Comparison of ENCODE assay signal across 8 mouse cellular contexts in the genomic region with DNA sequence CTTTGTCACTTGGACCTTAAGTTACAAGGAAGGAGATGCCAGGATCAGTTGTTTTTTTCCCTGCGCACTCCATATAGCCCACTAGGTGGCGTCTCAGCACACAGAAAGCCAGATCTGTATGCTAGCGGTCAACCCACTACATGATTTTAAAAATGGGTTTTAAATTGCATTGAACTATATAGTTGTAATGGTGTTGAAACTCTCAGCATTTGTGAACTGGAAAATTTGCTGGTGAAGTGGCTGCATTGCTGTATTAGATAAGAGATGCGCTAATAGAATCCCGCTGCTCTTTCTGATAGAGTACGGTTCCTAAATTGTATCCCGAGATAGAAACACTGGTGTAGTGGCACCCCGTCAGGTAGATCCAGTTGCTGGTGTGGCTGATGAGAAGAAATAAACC.
DNase-seq lines count a peak whose midpoint lies in the region; ATAC-seq lines count a peak whose summit lies in the region.

No protein-coding gene starts in this region.

- 26% methylated on average over 8 of the region's 8 CpGs for WGBS in embryonic facial prominence, embryonic 11.5 days
- WGBS in heart, embryonic 11.5 days (ENCODE audit: insufficient replicate concordance), result 24% methylated on average over 8 of the region's 8 CpGs
- WGBS in kidney, embryonic 15.5 days, result 33% methylated on average over 8 of the region's 8 CpGs
- 28% methylated on average over 8 of the region's 8 CpGs for WGBS in limb, embryonic 13.5 days
- WGBS in neural tube, embryonic 14.5 days, result 29% methylated on average over 8 of the region's 8 CpGs

- DNase-seq in urinary bladder, postnatal 14 days (ENCODE audit: low spot score), result peak; percentile 54
- no peak for DNase-seq in urinary bladder, postnatal 10 days (ENCODE audit: low spot score)
- DNase-seq in embryonic facial prominence, embryonic 11.5 days (ENCODE audit: low spot score), result peak; percentile 87
- DNase-seq in yolk sac, embryonic 10.5 days (ENCODE audit: low spot score), result peak; percentile 47

- H3K36me3 ChIP-seq in embryonic facial prominence, embryonic 11.5 days (replicated peaks; ENCODE audit: control insufficient read depth, insufficient read depth, low read depth, low read length), result no peaks in the 10 kb centered on the region
- no peaks in the 10 kb centered on the region for H3K36me3 ChIP-seq in heart, embryonic 11.5 days (ENCODE audit: control insufficient read depth, insufficient read depth, low read length)
- H3K36me3 ChIP-seq in kidney, embryonic 15.5 days, result no peaks in the 10 kb centered on the region
- no peaks in the 10 kb centered on the region for H3K36me3 ChIP-seq in limb, embryonic 13.5 days
- H3K36me3 ChIP-seq in neural tube, embryonic 14.5 days (ENCODE audit: control insufficient read depth, insufficient read depth, low read length), result no peaks in the 10 kb centered on the region

- H3K4me1 ChIP-seq in embryonic facial prominence, embryonic 11.5 days (ENCODE audit: control insufficient read depth, insufficient read depth, low read length), result no peaks in the 10 kb centered on the region
- peaks cover 12% of the 10 kb centered on the region for H3K4me1 ChIP-seq in heart, embryonic 11.5 days (ENCODE audit: control insufficient read depth, insufficient read depth, low read length)
- peaks cover 14% of the 10 kb centered on the region for H3K4me1 ChIP-seq in kidney, embryonic 15.5 days
- H3K4me1 ChIP-seq in limb, embryonic 13.5 days, result peaks cover 43% of the 10 kb centered on the region
- 0 out of 2 replicates have a peak, but pooled peaks cover 6% of the 10 kb centered on the region for H3K4me1 ChIP-seq in neural tube, embryonic 14.5 days (ENCODE audit: control insufficient read depth, insufficient read depth, low read length)

- no peaks in the 10 kb centered on the region for H3K27me3 ChIP-seq in embryonic facial prominence, embryonic 11.5 days (ENCODE audit: control insufficient read depth, insufficient read depth, low read length)
- H3K27me3 ChIP-seq in heart, embryonic 11.5 days (ENCODE audit: control insufficient read depth, insufficient read depth, low read length), result no peaks in the 10 kb centered on the region
- peaks cover 9% of the 10 kb centered on the region; the same call in 1 of the 2 replicates for H3K27me3 ChIP-seq in kidney, embryonic 15.5 days
- H3K27me3 ChIP-seq in limb, embryonic 13.5 days, result no peaks in the 10 kb centered on the region; the same call in 1 of the 2 replicates
- no peaks in the 10 kb centered on the region for H3K27me3 ChIP-seq in neural tube, embryonic 14.5 days (ENCODE audit: control insufficient read depth, insufficient read depth, low read length)

- no peak for ATAC-seq in embryonic facial prominence, embryonic 11.5 days (replicated peaks; ENCODE audit: insufficient number of reproducible peaks, low FRiP score, low TSS enrichment, low read depth)
- ATAC-seq in heart, embryonic 11.5 days (replicated peaks; ENCODE audit: insufficient number of reproducible peaks, low FRiP score, low TSS enrichment), result no peak
- peak; percentile 47; the same call in 1 of the 2 replicates for ATAC-seq in kidney, embryonic 15.5 days (replicated peaks; ENCODE audit: low FRiP score)
- ATAC-seq in limb, embryonic 13.5 days (ENCODE audit: low FRiP score, low read depth), result peak; percentile 61; the same call in 1 of the 2 replicates
- peak; percentile 85 for ATAC-seq in neural tube, embryonic 14.5 days (ENCODE audit: low read depth)

- no peak overlapping the region for H3K4me3 ChIP-seq in embryonic facial prominence, embryonic 11.5 days (ENCODE audit: low read depth, low read length)
- H3K4me3 ChIP-seq in heart, embryonic 11.5 days (ENCODE audit: low read depth, low read length), result peak overlapping the region; percentile 27
- H3K4me3 ChIP-seq in kidney, embryonic 15.5 days (replicated peaks), result no peak overlapping the region
- H3K4me3 ChIP-seq in limb, embryonic 13.5 days, result no peak overlapping the region
- peak overlapping the region; percentile 13; the same call in 1 of the 2 replicates for H3K4me3 ChIP-seq in neural tube, embryonic 14.5 days (ENCODE audit: low read depth, low read length)

- H3K9me3 ChIP-seq in embryonic facial prominence, embryonic 11.5 days (replicated peaks; ENCODE audit: control insufficient read depth, low read length), result no peaks in the 10 kb centered on the region
- no peaks in the 10 kb centered on the region for H3K9me3 ChIP-seq in heart, embryonic 11.5 days (replicated peaks; ENCODE audit: control insufficient read depth, low read length)
- no peaks in the 10 kb centered on the region for H3K9me3 ChIP-seq in kidney, embryonic 15.5 days (replicated peaks)
- H3K9me3 ChIP-seq in limb, embryonic 13.5 days, result no peaks in the 10 kb centered on the region
- H3K9me3 ChIP-seq in neural tube, embryonic 14.5 days (ENCODE audit: control insufficient read depth, low read length), result no peaks in the 10 kb centered on the region

- H3K4me2 ChIP-seq in embryonic facial prominence, embryonic 11.5 days (ENCODE audit: low read depth, low read length), result peak overlapping the region; percentile 14; the same call in 1 of the 2 replicates
- H3K4me2 ChIP-seq in heart, embryonic 11.5 days, result peak overlapping the region; percentile 66
- H3K4me2 ChIP-seq in kidney, embryonic 15.5 days, result peak overlapping the region; percentile 37
- peak overlapping the region; percentile 46 for H3K4me2 ChIP-seq in limb, embryonic 13.5 days (replicated peaks)
- peak overlapping the region; percentile 41; the same call in 1 of the 2 replicates for H3K4me2 ChIP-seq in neural tube, embryonic 14.5 days (ENCODE audit: low read depth, low read length)

- no peak overlapping the region for H3K9ac ChIP-seq in embryonic facial prominence, embryonic 11.5 days (replicated peaks; ENCODE audit: low read length)
- peak overlapping the region; percentile 28; the same call in 1 of the 2 replicates for H3K9ac ChIP-seq in heart, embryonic 11.5 days (ENCODE audit: low read depth, low read length)
- no peak overlapping the region for H3K9ac ChIP-seq in kidney, embryonic 15.5 days
- H3K9ac ChIP-seq in limb, embryonic 13.5 days, result no peak overlapping the region
- no peak overlapping the region for H3K9ac ChIP-seq in neural tube, embryonic 14.5 days (replicated peaks; ENCODE audit: low read depth, low read length)

- H3K27ac ChIP-seq in embryonic facial prominence, embryonic 11.5 days (replicated peaks; ENCODE audit: low read depth, low read length), result no peak overlapping the region
- H3K27ac ChIP-seq in heart, embryonic 11.5 days (ENCODE audit: low read depth, low read length), result no peak overlapping the region; the same call in 1 of the 2 replicates
- no peak overlapping the region for H3K27ac ChIP-seq in kidney, embryonic 15.5 days
- no peak overlapping the region for H3K27ac ChIP-seq in limb, embryonic 13.5 days
- H3K27ac ChIP-seq in neural tube, embryonic 14.5 days (ENCODE audit: low read depth, low read length), result no peak overlapping the region

Comparison
In these comparisons a context has a peak if more than half of its experiments do, and no peak if none do; other contexts are left out.
1. ATAC-seq: peak in kidney, embryonic 15.5 days (single experiment), limb, embryonic 13.5 days (single experiment) and neural tube, embryonic 14.5 days (single experiment); none in embryonic facial prominence, embryonic 11.5 days (single experiment) and heart, embryonic 11.5 days (single experiment).
2. H3K4me2 ChIP-seq: peak in every context shown above with its lines; median percentile 66 in heart, embryonic 11.5 days; 46 in limb, embryonic 13.5 days; 41 in neural tube, embryonic 14.5 days; 37 in kidney, embryonic 15.5 days; 14 in embryonic facial prominence, embryonic 11.5 days.
3. H3K4me3 ChIP-seq: peak in heart, embryonic 11.5 days (single experiment) and neural tube, embryonic 14.5 days (single experiment); none in embryonic facial prominence, embryonic 11.5 days (single experiment), kidney, embryonic 15.5 days (single experiment) and limb, embryonic 13.5 days (single experiment).